Mouse (Mus musculus) heart, adult 9 months (tissue): ENCODE results near the gene Slc22a21.
"Not testable (repeated sequence)": the region's sequence is repeated elsewhere in the genome, so short reads cannot be mapped to it uniquely, and the experiment has no call there.

Experiments used
- DNase-seq, 2 experiments: peaks; one replicate each; pipeline ENCODE4 v3.0.0; 2022; ENCODE audit warnings: low spot score in 2 of 2

Gene Slc22a21

DNA sequence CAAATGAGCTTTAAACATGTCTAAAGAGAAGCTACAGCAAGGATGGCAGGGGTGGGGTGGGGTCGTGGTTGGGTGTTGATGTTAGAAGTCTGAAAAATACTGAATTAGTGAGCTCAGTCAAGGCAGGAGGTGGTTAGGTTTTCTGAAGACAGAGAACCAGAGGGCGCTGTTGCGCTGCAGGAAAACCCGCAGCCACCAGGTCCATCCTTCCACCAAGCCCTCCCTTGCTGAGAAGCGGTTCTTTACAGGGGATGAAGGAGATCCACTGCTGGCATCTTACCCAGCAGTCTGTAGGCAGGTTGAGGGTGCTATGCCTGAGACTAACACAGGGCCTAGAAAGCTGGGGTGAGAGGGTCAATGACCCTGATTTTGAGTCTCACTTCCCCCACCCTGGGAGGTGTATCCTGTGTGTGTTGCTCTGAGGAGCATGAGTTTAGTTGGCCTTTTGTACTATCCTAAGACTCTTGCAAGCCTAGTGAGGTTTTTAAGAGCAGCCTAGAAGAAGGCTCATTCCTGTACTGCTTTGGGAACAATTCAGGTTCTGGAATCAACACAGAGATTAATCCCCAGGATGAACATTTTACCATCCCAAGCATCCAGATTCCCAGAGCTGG lies 22.1 kb upstream of the Slc22a21 start:
- DNase-seq, result peak; percentile 25 to 43

DNA sequence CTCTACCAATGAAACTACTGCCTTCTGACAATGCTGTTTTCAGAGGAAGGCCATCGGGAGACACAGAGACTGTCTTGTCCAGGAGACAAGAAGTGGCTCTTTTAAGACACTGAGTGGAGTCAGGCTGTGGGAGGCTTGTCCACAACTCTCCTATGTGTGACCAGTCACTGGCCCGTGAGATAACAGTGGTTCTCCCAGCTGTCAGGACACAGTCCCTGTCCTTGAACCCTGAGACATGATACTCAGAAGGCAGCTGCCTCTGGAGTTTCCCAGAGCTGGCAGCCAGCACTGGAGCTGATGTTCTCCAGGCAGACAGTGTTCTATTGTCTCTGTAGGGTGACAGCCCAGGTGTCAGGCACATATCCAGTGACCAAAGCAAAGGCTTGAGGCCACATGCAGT lies 17.5 kb upstream of the Slc22a21 start:
- no peak for DNase-seq

DNA sequence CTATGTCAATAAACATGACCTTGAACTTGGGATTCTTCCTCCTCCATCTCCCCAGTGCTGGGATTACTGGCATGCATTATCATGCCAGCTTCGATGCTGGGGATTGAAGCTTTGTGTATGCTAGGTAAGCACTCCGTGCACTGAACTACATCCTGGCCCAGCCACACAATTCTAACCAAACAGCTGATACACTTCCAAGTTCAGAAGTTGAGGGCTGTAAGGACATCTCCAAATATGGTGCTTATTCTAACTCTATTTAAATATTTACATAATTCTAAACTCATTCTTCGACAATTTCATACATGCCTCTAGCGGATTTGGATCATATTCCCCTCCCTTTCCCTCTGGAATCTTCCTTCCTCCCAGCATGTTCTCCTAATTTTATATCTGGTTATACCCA lies 12.1 kb upstream of the Slc22a21 start:
- no peak for DNase-seq

DNA sequence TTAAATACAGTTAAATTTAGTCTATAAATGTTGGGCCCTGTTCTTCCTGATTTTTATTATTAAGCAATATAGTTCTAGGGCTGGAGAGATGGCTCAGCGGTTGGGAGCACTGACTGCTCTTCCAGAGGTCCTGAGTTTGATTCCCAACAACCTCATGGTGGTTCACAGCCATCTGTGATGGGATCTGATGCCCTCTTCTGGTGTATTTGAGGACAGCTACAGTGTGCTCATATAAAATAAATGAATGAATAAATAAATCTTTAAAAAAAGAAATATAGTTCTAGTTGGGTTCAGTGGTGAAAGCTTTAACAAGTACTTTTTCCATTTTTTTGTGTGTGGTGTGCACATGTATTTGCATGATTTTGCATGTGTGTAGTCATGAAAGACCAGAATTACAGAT lies 9.1 kb upstream of the Slc22a21 start:
- DNase-seq, result no peak

DNA sequence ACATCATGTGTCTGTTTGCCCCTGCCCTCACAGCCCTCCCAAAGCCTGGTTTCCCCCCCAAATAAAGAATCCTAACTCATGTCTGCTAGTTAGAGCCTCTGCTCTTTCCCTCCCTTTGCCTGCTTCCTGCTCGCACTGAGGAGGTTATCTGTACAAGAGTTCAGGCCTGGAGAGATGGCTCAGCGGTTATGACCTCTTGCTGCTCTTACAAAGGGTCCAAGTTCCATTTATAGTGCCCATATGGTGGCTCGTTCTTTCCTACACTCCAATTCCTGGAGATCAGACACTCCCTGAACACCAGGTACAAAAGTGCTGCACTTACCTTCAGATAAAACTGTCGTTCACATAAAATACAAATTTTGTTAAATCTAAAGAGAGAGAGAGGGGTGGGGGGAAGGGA lies 7.9 kb upstream of the Slc22a21 start:
- DNase-seq, result no peak

DNA sequence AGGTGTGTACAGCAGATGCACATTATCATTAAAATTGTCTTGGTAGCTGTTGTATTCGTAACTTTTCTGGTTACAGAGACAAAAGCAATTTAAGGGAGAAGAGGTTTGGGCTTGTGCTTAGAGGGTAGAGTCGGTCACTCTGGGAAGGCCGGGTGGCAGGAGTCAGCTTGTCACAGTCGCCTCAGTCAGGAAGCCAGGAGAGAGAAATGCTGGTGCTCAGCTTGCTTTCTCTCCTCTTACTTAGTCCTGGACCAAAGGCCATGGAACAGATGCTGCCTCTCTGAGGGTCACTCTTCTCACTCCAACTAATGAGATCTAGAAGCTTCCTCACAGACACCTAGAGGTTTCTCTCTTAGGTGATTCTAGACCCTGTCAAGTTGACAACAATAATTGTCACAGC lies 1.3 kb upstream of the Slc22a21 start:
- DNase-seq, result no peak

DNA sequence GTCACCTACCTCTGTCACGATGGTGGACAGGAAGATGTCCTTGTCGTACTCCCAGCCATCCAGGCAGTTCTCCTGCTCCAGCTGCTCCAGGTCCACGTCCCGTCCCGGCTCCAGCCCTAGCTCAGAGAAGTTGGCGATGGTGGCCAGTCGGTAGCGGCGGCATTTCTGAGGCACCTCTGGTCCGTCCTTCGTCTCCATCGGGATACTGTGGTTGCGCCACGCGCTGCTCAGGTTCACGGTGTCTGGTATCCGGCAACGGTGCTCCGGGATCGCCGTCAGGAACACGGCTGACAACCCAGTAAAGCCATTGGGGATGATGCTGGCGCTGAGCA lies 710 bp downstream of the Slc22a21 start:
- DNase-seq, result peak in 1 of 2 experiments; percentile 8

DNA sequence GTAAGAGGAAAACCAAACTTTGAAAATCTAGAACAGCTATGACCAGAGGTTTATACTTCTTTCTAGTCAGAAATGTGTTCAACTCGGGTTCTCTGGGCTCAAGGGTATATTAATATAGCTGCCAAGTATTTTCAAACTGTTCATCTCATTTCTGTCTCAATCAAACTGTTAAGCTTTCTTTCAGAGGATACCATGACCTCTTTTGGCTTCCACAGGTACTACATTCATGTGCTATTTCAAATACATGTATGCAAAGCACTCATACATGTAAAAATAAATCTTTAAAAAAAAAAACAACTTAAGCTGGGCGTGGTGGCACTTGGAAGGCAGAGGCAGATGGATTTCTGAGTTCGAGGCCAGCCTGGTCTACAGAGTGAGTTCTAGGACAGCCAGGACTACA lies 2.5 kb downstream of the Slc22a21 start:
- DNase-seq, result no peak

DNA sequence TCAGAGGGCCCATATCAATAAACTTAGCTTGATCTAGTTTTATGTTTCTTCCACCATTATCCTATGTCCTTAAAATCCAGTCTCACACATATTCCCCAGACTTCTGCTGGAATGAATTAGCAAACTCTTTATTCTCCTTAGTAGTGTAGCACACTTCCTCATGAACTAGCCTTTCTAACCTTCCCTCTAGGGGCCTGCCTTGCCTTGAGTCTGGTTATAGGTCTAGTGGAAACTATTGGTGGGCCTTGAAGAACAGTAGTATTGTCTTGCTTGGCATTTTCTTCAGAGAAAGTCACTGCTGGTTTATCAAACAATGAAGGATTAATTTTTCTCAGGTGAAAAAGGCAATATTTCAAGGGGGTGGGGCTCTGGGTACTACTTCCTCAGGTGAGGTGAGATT lies 4.6 kb downstream of the Slc22a21 start:
- DNase-seq, result no peak

DNA sequence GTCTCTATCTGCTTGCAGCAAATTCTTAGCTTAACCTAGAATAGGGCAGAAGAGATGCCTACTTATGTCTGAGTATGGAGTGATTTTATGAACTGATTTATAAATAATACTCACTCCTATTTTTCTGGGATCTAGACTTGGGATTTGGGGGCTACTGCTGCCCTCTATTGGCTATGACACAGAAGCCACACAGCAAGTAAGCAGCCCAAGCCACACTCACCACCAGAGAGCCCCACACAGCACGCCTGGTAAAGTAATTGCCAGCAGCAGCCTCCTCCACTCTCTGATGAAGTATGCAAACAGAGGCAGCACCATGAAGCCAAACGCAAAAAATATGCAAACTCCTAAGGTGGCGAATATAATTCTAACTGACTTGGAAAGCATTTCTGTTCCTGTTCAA lies 21.1 kb downstream of the Slc22a21 start:
- no peak for DNase-seq

DNA sequence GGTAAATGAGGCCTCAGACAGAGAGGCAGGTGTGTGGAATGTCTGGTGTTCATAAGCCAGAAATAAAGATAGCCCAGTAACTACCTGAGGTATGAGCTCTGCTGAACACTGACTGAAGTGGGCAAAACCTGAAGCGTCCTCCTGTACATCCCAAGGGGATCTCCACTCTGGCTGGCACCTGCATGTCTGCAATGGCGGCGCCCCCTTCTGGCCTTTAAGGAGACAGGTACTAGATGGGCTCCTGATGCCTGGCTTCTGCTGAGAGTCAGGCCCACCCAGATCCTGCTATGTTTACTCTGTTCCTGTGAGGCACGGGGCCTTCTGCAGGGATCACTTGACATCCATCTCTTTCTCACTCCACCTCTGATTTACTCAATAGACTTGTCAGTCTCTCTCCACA lies 22.0 kb downstream of the Slc22a21 start:
- DNase-seq, result not testable (repeated sequence)

DNA sequence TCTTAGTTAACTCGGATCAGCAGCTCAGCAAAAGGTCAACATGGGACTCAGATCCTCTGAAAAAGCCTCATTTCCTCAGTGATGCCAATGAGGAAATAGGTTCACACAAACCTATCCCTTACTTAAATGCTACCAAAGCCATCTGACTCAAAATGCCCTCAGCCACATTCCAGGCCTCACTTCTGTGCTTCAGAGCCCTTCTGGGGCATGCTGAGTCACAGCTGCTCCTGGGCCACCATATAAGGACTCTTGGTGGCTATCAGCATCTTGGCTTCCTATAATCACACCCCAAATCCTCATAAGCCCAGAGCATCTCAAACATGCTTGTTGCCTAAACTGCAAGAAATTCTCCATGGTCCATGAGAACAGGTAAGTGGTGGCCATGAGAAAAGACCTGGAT lies 23.5 kb downstream of the Slc22a21 start:
- no peak for DNase-seq

DNA sequence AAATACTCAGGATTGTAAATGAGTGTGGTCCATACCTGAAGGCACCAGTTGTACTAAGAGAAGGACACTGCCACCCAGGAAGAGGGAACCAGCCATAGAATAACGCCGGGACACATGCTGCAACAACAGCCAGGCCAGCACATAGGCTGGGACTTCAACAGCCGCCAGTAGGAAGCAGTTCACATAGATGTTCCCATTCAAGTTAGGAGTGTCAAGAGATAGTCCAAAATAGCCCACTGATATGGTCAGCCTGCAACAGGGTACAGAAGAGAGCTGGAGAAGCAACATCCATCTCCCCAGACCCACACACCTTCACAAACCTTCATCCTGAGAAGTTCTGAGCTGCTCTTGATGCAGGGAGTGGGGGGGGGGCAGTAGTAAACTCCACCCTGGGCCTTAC lies 25.5 kb downstream of the Slc22a21 start:
- no peak for DNase-seq

DNA sequence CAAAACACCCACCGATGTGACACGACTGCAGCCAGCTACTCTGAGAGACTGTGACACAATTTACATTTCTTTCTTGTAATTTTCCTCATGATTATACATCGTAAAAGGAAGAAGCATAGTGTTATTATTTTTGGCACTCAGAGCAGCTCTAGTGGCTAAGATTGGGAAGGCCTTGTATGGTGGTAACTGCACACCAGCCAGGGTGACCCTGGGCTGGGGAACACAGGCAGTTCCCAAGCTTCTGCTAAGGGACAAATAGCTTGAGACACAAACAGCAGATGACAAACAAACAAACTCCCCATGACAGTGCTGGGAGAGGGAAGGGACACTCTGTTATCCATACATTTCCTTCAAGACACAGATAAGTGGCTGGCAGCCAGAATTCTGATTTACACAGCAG lies 30.0 kb downstream of the Slc22a21 start:
- DNase-seq, result peak in 1 of 2 experiments; percentile 8

DNA sequence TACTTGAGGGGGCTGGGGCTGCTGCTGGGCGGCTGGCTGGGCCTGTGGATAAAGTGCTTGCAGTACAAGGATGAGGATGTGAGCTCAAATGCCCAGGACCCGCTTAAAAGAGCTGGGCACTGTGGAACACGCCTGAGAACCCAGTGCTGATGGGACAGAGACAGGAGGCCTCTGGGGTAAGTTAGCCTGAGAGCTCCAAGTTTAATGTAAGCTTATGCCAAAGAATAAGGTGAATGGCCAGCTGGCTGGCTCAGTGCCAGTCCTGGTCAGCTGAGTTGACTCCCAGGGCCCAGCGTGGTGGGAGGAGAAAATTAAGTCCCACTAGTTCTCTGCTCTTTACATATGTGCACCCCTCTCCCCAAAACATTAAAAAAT lies 48.2 kb downstream of the Slc22a21 start:
- DNase-seq, result peak in 1 of 2 experiments; percentile 7

DNA sequence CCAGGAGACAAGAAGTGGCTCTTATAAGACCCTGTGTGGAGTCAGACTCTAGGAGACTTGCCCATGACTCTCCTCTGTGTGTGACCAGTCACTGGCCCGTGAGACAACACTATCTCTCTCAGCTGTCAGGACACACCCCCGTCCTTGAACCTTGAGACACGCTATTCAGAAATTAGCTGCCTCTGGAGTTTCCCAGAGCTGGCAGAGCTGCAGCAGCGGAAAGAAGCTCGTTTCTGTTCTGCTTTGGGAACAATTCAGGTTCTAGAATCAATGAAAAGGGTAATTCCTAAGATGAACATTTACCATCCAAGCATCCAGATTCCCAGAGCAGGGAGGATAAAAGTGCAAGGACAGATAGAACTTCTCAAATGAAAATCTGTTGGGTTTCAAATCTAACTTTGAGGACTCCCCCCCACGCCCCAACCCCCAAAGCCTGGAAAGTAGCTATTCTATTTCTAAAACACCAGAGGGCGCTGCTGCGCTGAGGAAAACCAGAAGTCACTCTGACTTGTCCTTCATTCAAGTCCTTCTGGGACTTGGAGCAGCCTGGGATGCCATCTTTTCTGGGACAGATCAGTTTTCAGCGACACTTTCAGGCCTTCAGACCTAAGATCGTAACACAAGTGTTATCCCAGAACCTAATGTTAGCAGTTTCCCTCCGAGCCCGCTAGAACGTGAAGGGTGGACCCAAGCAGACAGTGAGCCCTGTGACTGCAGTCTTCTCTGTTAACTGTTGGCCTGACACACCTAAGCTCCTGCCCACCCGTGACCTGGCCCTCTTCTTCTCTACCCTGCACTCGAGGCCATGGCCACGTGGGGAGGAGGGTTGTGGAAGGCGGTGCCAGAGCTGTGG lies 48.8 kb downstream of the Slc22a21 start:
- DNase-seq, result peak; percentile 23 to 48

DNA sequence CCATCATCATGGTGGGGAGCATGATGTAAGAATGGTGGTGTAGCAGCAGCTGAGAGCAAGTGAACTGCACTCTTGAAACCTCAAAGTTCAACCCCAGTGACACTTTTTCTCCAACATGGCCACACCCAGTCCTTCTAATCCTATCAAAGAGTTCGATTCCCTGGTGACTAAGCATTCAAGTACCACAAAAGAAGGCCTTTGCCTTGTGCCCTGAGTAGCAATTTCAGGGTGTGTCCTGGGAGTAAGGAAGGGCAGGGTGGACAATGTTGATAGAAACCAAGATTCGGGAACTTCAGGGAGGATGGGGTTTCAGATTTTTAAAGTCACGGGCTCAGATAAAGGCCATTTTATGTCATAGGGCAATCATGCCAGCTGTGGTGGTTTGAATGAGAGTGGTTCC lies 50.4 kb downstream of the Slc22a21 start:
- no peak for DNase-seq

DNA sequence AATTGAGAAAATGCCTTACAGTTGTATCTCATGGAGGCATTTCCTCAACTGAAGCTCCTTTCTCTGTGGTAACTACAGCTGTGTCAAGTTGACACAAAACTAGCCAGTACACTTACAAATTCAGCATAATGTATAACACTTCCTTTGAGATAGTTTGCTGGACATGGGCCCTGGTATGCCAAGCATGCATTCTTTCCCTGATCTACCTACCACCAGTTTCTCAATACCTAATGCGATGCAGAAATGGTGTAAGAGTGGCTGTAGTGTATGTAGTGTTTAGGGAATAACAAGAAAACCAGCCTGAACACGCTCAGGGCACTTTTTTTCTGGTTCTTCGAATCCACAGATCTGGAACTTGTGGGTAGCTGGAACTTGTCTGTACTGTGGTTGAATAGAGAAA lies 51.5 kb downstream of the Slc22a21 start:
- DNase-seq, result no peak

DNA sequence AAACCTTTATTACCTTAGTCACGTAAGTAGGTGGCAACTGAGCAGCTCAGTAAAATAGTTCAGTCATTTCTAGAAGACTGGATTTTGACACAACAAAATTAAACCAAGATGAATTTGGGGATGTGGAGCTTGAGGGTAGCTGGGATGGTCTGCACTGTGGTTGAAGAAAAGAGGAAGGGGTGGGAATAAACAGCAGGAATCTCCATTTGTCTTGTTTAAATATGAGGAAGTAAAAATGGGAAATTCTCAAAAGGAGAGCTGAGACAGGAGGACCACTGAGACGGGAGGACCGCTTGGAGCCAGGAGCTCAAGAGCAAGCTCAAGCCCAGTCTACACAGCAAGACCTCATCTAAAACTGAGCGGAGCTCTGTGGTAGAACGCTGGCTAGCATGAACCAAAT lies 53.8 kb downstream of the Slc22a21 start:
- DNase-seq, result no peak

DNA sequence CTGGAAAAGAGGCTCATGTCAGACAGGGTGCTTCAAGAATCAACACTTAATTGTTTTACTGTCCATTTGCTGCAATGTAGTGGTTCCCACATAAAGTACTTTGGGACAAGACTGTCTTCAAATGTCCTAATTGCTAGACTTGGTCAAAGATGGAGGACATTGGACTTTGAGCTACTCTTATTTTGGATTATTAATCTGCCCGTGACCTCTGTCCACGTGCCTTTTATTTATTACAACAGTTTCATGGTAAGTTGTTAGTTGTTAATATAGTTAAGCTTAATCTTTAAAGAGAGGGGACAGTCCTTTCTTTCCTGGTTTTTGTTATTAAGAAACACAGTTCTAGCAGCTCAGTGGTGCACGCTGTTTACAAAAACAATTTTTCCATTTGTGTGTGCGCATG lies 61.3 kb downstream of the Slc22a21 start:
- no peak for DNase-seq

DNA sequence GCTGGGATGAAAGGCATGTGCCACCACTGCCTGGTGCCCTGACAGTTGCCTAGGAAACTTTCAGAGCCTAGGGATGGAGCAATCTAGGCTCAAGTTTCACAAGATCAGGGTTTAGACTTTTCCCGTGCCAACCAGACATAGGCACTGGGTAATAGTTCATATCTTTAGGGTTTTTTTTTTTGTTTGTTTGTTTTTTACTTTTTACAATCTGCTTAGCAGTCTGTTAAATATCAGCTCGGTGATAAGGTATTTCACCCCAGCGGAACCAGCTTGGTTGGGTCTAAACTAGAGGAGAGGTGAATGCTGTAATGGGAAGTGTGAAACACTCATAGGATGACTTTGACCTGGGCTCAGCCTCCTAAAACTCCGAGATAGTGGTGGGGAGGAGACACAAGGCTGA lies 69.1 kb downstream of the Slc22a21 start:
- DNase-seq, result no peak

DNA sequence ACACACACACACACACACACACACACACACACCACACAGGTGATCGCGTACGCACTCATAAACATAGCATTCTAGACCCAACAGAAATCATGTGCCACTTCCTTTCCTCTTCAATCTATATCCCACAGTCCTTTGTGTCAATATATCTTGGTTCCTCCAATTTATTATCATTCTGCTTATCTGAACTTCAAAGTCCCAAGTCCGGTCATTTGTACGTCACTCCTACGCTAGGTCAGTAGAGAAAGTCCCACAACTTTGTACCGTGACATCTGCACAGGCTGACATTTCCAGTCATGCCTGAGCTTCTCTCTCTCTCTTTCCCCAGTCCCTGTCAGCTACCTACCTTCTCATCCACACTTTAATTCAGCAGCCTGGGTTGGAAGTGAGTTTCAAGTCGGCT lies 71.4 kb downstream of the Slc22a21 start:
- no peak for DNase-seq

DNA sequence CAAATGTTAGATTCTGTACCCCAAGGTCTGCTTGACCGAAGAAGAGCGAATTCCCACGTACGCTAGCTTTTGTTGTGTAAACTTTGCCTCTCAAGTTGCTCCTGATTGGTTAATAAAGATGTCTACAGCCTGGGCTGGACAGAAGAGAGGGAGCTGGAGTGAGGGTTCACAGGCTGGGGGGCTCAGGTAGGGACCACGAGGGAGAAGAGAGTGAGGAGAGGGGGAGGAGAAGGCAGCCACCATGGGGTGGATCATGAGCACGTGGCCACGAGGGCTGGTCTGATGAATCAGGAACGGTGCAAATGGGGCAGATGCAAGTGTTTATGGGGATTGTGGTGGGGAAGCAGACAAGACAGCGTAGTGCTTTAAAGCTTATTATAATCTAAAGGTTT lies 75.6 kb downstream of the Slc22a21 start:
- DNase-seq, result no peak
